Mouse (Mus musculus): ENCODE data around the gene Abi3bp.

Gene Abi3bp

DNA sequence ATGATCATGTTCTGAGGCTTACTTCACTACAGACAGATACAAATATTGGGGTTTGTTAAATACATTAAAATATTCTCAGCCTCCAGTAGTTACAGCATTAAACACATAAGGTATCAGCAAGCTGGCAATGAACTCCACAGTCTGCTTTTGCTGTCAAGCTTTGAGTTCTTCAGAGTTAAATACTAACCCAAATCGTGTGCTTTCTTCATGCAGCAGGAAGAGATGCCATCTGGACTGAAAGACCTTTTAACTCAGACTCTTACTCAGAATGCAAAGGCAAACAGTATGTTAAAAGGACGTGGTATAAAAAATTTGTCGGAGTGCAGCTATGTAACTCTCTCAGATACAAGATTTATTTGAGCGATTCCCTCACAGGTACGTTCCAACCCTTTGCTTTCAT, 209.1 kb downstream of the Abi3bp start:
- no peak for DNase-seq (ENCODE audit: low read depth, low spot score)

DNA sequence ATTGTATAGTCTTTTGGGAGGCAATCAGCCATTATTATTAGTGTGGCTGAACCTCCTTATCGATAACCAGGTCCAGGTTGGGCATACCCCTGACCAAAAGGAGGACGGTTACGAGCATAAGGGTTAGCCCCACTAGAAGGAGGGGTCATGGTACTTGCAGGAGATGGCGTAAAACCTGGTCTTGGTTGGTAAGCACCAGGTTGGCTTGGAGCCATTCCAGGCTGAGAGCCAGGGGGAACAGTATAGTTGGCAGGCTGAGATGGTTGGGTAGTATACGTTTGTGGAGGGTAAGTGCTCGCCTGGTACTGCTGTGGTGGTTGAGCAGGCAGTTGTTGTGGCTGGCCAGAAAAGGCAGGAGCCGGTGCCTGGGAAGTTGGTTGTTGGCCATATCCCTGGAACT, 213.0 kb downstream of the Abi3bp start:
- no peak for DNase-seq (ENCODE audit: low read depth, low spot score)

DNA sequence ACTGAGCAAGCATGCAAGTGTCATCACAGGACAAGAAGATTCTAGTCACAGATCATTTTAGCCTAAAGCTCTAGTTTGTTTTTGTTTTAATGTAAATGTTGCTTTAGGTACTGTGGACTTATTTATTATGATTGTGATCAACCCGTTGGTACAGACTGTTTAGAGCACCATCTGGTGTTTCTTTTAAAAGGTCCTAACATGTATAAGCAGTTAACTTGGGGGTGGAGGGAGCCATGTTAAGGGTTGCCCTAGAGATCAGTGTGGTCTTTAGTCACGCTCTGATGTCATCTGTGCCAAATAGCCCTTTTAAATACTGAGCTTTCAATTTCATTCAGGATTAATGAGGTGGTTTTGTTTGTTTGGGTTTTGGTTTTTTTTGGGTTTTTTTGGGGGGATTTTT, 218.8 kb downstream of the Abi3bp start:
- DNase-seq (ENCODE audit: low read depth, low spot score): no peak

DNA sequence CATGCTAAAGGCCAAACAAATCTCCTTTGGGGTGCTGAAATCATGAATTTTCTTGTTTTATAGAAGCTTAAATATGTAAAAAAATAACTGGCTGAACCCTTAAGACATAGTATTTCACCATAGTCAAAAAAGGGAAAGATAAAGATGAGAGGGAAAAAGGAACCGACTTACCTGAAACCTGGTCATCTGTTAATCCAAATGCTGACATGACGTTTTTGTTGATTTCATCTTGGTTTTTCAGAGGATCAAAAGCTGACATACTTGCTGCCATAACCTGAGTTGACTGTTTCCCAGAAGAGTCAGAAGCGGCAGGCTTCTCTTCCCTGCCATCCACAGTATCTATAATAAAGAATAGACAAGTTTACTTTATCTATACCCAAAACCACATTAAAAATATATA, 223.2 kb downstream of the Abi3bp start:
- no peak for DNase-seq (ENCODE audit: low read depth, low spot score)

DNA sequence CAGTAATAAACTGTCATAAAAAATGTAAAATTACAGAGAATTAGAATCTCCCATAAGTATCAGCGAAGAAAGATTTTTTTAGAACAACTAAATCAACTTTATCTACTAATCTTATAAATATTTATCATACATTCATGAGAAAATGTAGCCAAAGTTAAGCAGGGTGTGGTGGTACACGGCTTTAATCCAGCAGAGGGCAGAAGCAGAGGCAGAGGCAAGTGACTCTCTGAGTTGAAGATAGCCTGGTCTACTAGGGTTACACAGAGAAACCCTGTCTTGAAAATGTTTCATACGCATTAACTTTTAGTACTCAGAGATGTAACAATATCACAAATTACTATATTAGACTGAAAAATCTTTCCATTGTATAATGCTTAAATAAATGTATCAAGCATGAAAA, 228.1 kb downstream of the Abi3bp start:
- DNase-seq (ENCODE audit: low read depth, low spot score): no peak

DNA sequence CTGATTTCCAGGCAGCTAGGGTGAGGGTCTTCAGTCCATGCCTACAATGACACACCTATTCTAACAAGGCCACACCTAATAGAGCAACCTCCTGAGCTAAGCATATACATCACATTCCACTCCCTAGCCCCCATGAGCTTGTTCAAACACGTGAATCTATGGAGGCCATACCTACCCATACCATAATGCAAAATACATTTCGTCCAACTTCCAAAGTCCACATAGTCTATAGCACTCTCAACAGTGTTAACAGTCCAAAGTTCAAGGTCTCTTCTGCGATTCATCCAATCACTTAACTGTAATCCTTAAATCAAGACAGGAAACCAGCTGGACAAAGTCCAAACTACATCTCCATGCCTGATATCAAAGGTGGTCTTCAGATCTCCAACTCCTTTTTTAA, 232.4 kb downstream of the Abi3bp start:
- DNase-seq (ENCODE audit: low read depth, low spot score): no peak

DNA sequence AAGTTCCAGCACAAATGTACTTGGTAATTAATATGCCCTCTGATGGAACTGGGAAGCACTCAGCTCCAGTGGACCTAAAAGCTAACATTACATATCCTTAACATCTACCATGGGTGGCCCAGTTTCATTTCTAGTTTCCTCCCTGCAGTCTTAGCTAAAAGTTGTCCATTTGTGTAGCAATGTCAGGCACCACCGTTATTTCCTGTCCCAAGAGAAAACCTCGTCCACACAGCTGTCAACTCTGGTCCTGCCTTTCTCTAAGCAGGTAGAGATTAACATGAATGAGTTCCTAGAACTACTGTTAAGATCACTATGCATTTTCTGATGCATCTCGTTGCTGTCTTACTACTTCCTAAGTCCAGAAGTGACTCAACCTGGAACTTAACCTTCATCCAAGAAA, 237.9 kb downstream of the Abi3bp start:
- no peak for DNase-seq (ENCODE audit: low read depth, low spot score)

DNA sequence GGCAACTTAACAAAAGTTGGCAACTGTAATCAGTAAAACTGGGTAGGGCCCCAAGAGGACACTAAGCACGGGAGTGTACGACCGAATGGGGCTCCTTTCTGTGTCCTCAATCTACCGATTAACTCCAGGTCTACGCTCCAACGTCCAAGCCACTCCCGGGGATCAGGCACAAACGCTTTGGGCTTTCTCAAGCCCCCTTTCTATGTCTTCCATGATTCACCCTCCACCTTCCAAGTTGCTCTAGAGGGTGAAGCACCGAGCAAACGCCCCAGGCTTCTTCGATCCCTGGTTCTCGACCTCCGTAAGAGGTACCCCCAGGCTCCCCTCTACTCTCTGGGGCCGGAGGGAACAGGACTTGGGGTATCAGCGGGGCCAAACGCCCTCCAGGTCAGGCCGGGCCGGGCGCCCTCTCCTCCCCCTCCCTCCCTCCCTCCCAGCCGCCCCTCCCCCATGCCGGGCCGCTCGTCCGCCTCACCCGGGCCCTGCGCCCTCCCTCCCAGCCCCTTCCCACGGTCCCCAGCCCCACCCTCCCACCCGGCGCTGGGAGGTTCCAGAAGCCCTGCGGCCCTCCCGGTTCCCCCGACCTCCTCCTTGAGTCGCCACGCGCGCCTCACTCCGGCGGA, 239.0 kb downstream of the Abi3bp start:
- no peak for DNase-seq (ENCODE audit: low read depth, low spot score)

DNA sequence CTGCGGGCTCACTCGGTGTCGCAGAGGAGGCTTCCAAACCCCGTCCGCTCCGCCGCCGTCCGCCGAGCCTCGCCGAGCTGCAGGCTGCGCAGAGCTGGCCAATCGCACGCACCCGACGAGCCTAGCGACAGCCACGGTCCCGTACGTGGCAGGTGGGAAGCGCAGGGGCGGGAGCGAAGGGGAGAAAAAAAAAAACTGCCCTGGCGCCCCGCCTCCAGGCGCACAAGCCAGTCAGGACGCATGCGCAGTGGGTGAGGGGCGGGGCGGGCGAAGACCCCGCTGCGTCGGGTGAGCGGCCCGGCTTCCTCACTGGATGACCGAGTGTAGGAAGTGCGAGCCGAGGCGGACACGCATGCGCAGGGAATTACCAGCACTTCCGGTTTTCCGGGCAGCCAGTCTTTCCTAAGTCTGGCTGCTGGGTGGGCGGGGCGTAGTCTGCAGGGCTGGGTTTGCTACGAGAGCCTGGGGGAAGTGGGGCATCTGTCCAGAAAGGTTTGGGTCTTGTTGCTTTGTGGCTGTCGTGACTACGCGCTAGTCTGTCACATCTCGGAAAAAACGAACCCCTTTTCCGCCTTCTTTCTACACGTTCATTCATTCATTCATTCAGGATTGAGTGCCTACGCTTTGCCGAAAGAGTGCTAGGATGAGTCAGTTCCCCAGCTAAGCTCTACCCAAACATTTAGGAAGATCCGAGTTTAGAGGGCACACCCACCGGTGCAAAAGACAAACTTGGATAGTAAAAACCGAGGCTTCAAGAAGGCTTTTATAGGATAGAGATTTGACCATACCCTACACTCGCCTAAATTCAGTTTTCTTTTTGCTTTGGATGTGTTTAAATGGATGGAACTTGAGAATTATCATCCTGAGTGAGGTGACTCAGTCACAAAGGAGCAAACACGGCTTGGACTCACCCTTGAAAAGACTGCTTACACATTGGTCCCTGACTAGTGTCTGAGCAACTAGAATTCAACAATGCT, 239.8 kb downstream of the Abi3bp start, which contains the start of gene Tfg:
Gene Tfg (minus strand): TSS at position 227 of the 977 bp plus-strand sequence.
- peak; percentile 97 for DNase-seq (ENCODE audit: low read depth, low spot score)

DNA sequence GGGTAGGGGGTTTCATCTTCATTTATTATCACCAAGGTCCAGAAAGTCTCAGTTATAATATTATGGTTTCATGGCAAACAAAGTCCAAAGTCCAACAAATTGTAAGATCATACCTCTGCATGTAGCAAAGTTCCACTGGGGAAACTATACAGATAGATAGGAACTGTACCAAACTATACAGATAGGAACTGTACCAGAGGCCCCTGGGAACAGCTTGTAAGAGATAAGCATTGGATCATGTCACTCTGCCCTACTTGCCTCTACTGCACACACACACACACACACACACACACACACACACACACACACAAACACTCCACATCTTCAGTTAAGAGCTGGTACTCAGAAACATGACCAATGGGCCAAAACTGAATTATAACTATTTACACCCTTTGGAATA, 241.4 kb downstream of the Abi3bp start:
- no peak for DNase-seq (ENCODE audit: low read depth, low spot score)

DNA sequence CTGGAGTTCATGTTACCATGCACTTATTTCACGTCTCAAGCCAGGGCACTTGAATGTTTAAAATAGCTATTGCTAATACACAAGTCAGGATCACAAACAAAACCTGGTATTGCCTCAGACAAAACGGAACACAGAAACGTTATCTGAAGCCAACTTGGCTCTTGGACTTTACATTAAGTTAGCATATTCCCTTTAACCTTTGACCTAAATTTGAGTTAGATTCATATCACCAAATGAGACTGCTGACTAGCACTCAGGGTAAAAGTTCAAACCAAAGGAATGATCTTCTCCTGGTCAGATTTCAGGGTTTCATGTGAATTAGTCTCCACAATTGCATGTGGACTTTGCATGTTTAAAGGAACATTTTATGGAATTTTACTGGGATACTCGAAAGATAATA, 244.7 kb downstream of the Abi3bp start:
- no peak for DNase-seq (ENCODE audit: low read depth, low spot score)

DNA sequence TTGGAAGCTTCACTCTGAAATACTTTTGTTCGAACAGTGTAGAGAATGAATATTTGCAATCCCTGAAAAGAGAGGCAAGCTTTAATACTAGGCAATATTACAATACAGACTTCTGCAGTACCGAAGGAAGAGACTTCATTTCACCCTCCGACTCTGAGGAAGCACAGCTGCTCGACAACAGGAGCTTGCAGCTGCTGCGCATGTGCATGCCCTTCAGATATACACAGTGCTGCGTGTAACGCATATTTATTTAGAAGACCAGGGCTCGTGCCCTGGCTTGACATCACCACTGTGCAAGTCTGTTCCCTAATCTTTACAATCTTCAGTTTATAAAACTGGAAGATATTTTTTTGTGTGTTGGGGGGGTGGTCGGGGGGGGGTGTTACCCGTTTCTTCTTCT, 247.2 kb downstream of the Abi3bp start:
- DNase-seq (ENCODE audit: low read depth, low spot score): no peak

DNA sequence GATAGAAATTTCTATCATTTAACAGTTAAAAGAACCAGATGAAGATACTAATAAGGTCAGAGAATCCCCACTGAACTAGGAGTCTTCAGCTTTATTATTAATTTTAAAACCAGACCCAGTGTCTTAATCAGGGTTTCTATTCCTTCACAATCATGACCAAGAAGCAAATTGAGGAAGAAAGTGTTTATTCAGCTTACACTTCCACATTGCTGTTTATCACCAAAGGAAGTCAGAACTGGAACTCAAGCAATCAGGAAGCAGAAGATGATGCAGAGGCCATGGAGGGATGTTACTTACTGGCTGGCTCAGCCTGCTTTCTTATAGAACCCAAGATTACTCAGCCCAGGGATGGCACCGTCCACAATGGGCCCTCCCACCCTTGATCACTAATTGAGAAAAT, 251.4 kb downstream of the Abi3bp start:
- DNase-seq (ENCODE audit: low read depth, low spot score): no peak
